Mouse (Mus musculus): ENCODE results near the gene Hmg20a.
A peak's percentile ranks its signal among the peaks of the same experiment; 100 is the strongest.

- TF ChIP-seq POLR2A (IDR thresholded peaks at IDR 0.05; ENCODE audit: insufficient read depth, low read depth, low read length): no peak
- peak; percentile 71 for TF ChIP-seq CTCF (IDR thresholded peaks at IDR 0.05; ENCODE audit: insufficient read depth, low read depth, low read length)
Observed at GRCm38 (mm10) chr9:56505793-56506755, 87.7 kb downstream of the Hmg20a start.

Data from olfactory bulb, adult 2 months (tissue).